Mouse (Mus musculus) midbrain, embryonic 13.5 days (tissue): ENCODE measurements at regions not wholly inside any gene's neighbourhood (a gene's known extent, or its start where the extent isn't known, plus 50 kb on each side); places are given as distances from the start of the nearest gene placed in this dataset.

Experiments
- ATAC-seq: fragments of 200-750 bp; cut with Nextera tagmentation; 2 replicates; pipeline ENCODE4 v1.8.0; 2017; ENCODE audit warnings: mild to moderate bottlenecking, moderate TSS enrichment, moderate library complexity
- H3K27ac ChIP-seq: fragments of 300-500 bp; sonication (generic); 2 replicates; pipeline ENCODE4 v1.5.1; 2015; ENCODE audit warnings: inconsistent platforms, mild to moderate bottlenecking, moderate library complexity
- H3K27me3 ChIP-seq: fragments of 300-500 bp; sonication (generic); 2 replicates; pipeline ENCODE4 v1.6.1; 2015; ENCODE audit warnings: mild to moderate bottlenecking, inconsistent platforms
- H3K36me3 ChIP-seq: fragments of 300-500 bp; sonication (generic); 2 replicates; pipeline ENCODE4 v1.6.1; 2015; ENCODE audit warnings: mild to moderate bottlenecking, inconsistent platforms
- H3K4me1 ChIP-seq: fragments of 300-500 bp; sonication (generic); replicated peaks from 2 replicates; pipeline ENCODE4 v1.6.1; 2015; ENCODE audit warnings: inconsistent platforms
- H3K4me2 ChIP-seq: fragments of 300-500 bp; sonication (generic); replicated peaks from 2 replicates; pipeline ENCODE4 v1.6.1; 2015; ENCODE audit warnings: moderate library complexity, mild to moderate bottlenecking, inconsistent platforms
- H3K4me3 ChIP-seq: fragments of 300-500 bp; sonication (generic); replicated peaks from 2 replicates; pipeline ENCODE4 v1.5.1; 2015; ENCODE audit warnings: mild to moderate bottlenecking, inconsistent platforms
- H3K9ac ChIP-seq: fragments of 300-500 bp; sonication (generic); replicated peaks from 2 replicates; pipeline ENCODE4 v1.6.1; 2015; ENCODE audit warnings: mild to moderate bottlenecking, inconsistent platforms
- H3K9me3 ChIP-seq: fragments of 300-500 bp; sonication (generic); 2 replicates; pipeline ENCODE4 v1.6.1; 2016; ENCODE audit warnings: mild to moderate bottlenecking, inconsistent platforms
- WGBS: fragments of 180-500 bp; shearing (Covaris S2); methylation state at CpG from one replicate; pipeline ENCODE4 v1.1.7; 2015; 5-methylcytosine and 5-hydroxymethylcytosine counted together

GRCm38 (mm10) chr12:46950223-46950779, 131.6 kb upstream of the Nova1 start:
- H3K4me3 ChIP-seq, result no peak overlapping the region
- H3K27ac ChIP-seq, result no peak overlapping the region
- H3K4me2 ChIP-seq, result no peak overlapping the region
- no peaks in the 10 kb centered on the region for H3K27me3 ChIP-seq
- 64% methylated on average over 3 of the region's 3 CpGs for WGBS
- H3K36me3 ChIP-seq, result no peaks in the 10 kb centered on the region
- H3K4me1 ChIP-seq, result no peaks in the 10 kb centered on the region
- no peaks in the 10 kb centered on the region for H3K9me3 ChIP-seq
- 0 out of 2 replicates have a peak, but pooled peaks have one; percentile 45 for ATAC-seq
- H3K9ac ChIP-seq, result no peak overlapping the region

DNA sequence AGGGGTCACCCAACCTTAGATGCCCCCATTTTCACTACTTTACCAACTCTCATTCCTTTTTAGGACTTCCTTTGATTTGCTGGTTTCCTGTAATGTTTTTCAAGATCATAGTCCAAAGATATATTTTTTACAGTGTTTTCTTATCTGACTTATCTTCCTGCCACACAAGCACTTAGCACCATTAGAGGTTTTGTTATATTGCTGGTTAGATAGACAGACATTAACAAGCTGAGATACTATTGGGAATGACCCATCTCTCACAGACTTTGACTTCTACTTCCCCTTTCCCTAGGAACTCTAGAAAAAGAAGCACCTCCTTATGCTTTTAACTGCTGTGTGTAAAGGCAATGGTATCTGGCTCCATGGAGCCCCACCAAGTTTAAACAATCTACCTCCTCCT, 127.0 kb upstream of the Nova1 start:
- no peaks in the 10 kb centered on the region for H3K9me3 ChIP-seq
- no peaks in the 10 kb centered on the region for H3K36me3 ChIP-seq
- H3K27ac ChIP-seq, result no peak overlapping the region
- H3K4me2 ChIP-seq, result no peak overlapping the region
- H3K4me1 ChIP-seq, result no peaks in the 10 kb centered on the region
- H3K27me3 ChIP-seq, result no peaks in the 10 kb centered on the region
- no peak overlapping the region for H3K9ac ChIP-seq
- H3K4me3 ChIP-seq, result no peak overlapping the region
- ATAC-seq, result no peak

DNA sequence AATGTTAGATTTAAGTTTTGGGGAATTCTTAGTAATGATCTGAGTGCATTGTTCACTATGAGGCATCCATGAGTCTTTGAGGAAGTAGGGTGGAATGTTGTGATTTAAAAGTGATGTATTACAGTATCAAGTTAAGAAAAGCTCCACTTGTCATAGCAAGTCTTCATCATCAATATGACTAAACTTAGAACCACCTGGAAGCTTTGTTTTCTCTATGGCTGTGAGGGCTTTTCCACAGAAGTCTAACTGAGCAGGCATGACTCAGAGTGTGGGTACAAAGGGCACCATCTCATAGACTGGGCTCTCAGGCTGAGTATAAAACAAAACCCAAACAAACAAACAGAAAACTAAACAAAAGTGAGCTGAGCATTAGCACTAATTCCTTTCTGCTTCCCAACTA, 112.4 kb upstream of the Nova1 start:
- Histone ChIP-seq H3K9ac (no peak overlapping the region), H3K4me2 (no peak overlapping the region), H3K4me1 (no peaks in the 10 kb centered on the region), H3K4me3 (no peak overlapping the region), H3K27me3 (no peaks in the 10 kb centered on the region), H3K36me3 (no peaks in the 10 kb centered on the region), H3K9me3 (no peaks in the 10 kb centered on the region), H3K27ac (no peak overlapping the region)
- ATAC-seq, result no peak

DNA sequence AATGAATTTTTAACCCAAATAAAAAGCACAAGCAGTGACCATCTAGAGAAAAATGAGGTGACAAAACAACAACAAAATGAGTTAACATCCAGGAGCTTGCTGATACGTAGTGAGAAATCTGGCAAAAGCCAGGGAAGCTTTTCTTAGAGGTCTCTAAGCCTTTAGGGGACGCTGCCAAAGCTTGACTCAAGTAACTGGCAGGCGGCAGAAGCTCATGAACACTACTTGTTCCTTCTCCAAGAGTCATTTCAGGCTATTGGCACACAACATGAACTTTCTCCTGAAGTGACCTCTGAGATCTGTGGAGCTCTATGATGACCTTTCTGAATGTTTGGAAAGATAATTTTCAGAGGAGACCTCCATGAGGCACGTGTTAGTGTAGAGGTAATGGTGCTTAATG, 98.6 kb upstream of the Nova1 start:
- no peak for ATAC-seq
- Histone ChIP-seq H3K4me2 (no peak overlapping the region), H3K4me1 (no peaks in the 10 kb centered on the region), H3K27me3 (no peaks in the 10 kb centered on the region), H3K36me3 (no peaks in the 10 kb centered on the region), H3K4me3 (no peak overlapping the region), H3K27ac (no peak overlapping the region), H3K9ac (no peak overlapping the region), H3K9me3 (no peaks in the 10 kb centered on the region)
- 79% methylated on average over 4 of the region's 4 CpGs for WGBS

GRCm38 (mm10) chr12:46878164-46878563, 59.4 kb upstream of the Nova1 start:
- H3K9ac ChIP-seq, result no peak overlapping the region
- no peak overlapping the region for H3K27ac ChIP-seq
- H3K27me3 ChIP-seq, result no peaks in the 10 kb centered on the region
- H3K4me3 ChIP-seq, result no peak overlapping the region
- H3K9me3 ChIP-seq, result 0 out of 2 replicates have a peak, but pooled peaks cover 3% of the 10 kb centered on the region
- no peak overlapping the region for H3K4me2 ChIP-seq
- no peak for ATAC-seq
- no peaks in the 10 kb centered on the region for H3K4me1 ChIP-seq
- H3K36me3 ChIP-seq, result no peaks in the 10 kb centered on the region
- WGBS, result 89% methylated on average over 3 of the region's 3 CpGs

DNA sequence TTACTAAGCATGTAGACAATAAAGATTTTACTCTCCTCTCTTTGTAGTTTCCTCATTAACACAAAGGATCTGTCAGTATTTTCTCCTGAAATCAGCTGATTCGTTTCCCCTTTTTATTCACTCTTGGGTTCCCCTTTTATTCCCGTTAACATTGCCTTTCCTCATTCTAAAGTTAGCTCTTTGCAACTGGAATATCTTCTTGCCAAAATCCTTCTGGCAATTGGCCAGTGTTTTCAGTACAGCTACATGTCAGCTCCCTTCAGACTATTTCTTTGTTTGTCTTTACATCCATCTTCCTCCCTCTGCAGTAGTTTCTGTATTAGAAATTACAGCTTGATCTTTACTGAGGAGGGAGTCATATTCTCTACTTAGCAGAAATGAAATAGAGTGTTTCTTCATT, 51.4 kb upstream of the Nova1 start:
- no peaks in the 10 kb centered on the region for H3K27me3 ChIP-seq
- no peak overlapping the region for H3K4me3 ChIP-seq
- no peaks in the 10 kb centered on the region for H3K36me3 ChIP-seq
- WGBS, result 41% methylated on average over 2 of the region's 2 CpGs
- no peak overlapping the region for H3K4me2 ChIP-seq
- H3K9me3 ChIP-seq, result no peaks in the 10 kb centered on the region
- H3K27ac ChIP-seq, result no peak overlapping the region
- H3K4me1 ChIP-seq, result 0 out of 2 replicates have a peak, but pooled peaks cover 3% of the 10 kb centered on the region
- H3K9ac ChIP-seq, result no peak overlapping the region
- no peak for ATAC-seq
